ENCODE assay signal across 7 mouse cellular contexts in the genomic region with DNA sequence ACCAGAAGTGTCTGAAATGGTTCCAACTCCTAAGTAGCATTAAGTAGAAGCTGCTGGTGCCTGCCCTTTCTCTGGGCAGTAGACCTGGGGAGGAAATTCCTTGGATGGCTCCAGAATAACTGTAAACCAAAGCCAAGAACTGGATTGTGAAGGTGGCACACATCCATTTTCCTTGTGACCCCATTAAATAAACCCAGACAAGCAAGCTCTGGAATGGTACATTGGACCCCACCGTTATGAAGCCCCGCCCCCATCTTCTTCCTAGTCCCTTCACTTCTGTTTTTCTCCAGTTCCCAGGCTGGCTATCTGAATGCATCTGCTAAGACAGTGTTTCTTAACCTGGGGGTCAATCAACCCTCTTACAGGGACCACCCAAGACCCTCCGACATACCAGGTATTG. TPM values are rescaled to one million over a fixed set of nuclear protein-coding genes. Genes with fewer than 3 reads are reported as not detected.
DNase-seq lines count a peak whose midpoint lies in the region; ATAC-seq lines count a peak whose summit lies in the region.

A gene (plus strand): TSS at position 279 of the 400 bp plus-strand sequence.

- no peaks in the 10 kb centered on the region for H3K9me3 ChIP-seq in intestine, embryonic 16.5 days (ENCODE audit: control insufficient read depth, low read length)
- H3K9me3 ChIP-seq in liver, embryonic 12.5 days (replicated peaks) = no peaks in the 10 kb centered on the region
- H3K9me3 ChIP-seq in stomach, embryonic 14.5 days (ENCODE audit: control insufficient read depth, low read depth, low read length) = no peaks in the 10 kb centered on the region

- H3K4me1 ChIP-seq in intestine, embryonic 16.5 days (ENCODE audit: control insufficient read depth, insufficient read depth, low read length) = peaks cover 7% of the 10 kb centered on the region
- H3K4me1 ChIP-seq in liver, embryonic 12.5 days = peaks cover 20% of the 10 kb centered on the region
- H3K4me1 ChIP-seq in stomach, embryonic 14.5 days (ENCODE audit: control insufficient read depth, insufficient read depth, low read length) = peaks cover 9% of the 10 kb centered on the region; the same call in 1 of the 2 replicates

- no peak within 1 kb of the TSS for H3K4me2 ChIP-seq in intestine, embryonic 16.5 days (ENCODE audit: low read depth, low read length)
- H3K4me2 ChIP-seq in liver, embryonic 12.5 days = no peak within 1 kb of the TSS
- H3K4me2 ChIP-seq in stomach, embryonic 14.5 days (replicated peaks; ENCODE audit: low read depth, low read length) = no peak within 1 kb of the TSS

- WGBS in intestine, embryonic 16.5 days = 77% methylated on average over 3 of the region's 3 CpGs
- 59% methylated on average over 3 of the region's 3 CpGs for WGBS in liver, embryonic 12.5 days (ENCODE audit: insufficient replicate concordance)
- WGBS in stomach, embryonic 14.5 days = 83% methylated on average over 3 of the region's 3 CpGs

- H3K36me3 ChIP-seq in intestine, embryonic 16.5 days (ENCODE audit: control insufficient read depth, insufficient read depth, low read length) = no peaks in the 10 kb centered on the region
- no peaks in the 10 kb centered on the region for H3K36me3 ChIP-seq in liver, embryonic 12.5 days
- no peaks in the 10 kb centered on the region for H3K36me3 ChIP-seq in stomach, embryonic 14.5 days (ENCODE audit: control insufficient read depth, insufficient read depth, low read length)

- ATAC-seq in intestine, embryonic 16.5 days = no peak
- ATAC-seq in liver, embryonic 12.5 days = no peak
- no peak for ATAC-seq in stomach, embryonic 14.5 days (ENCODE audit: insufficient number of reproducible peaks, insufficient read depth, low FRiP score, low read depth)

- no peak within 1 kb of the TSS for H3K27ac ChIP-seq in intestine, embryonic 16.5 days (ENCODE audit: low read length)
- H3K27ac ChIP-seq in liver, embryonic 12.5 days = no peak within 1 kb of the TSS
- no peak within 1 kb of the TSS for H3K27ac ChIP-seq in stomach, embryonic 14.5 days (ENCODE audit: low read length)

- no peaks in the 10 kb centered on the region for H3K27me3 ChIP-seq in intestine, embryonic 16.5 days (replicated peaks; ENCODE audit: control insufficient read depth, insufficient read depth, low read length)
- H3K27me3 ChIP-seq in liver, embryonic 12.5 days (replicated peaks) = peaks cover 6% of the 10 kb centered on the region; the same call in 1 of the 2 replicates
- H3K27me3 ChIP-seq in stomach, embryonic 14.5 days (ENCODE audit: control insufficient read depth, insufficient read depth, low read length) = no peaks in the 10 kb centered on the region

- no peak within 1 kb of the TSS for H3K4me3 ChIP-seq in intestine, embryonic 16.5 days (ENCODE audit: low read length)
- H3K4me3 ChIP-seq in liver, embryonic 12.5 days = no peak within 1 kb of the TSS
- H3K4me3 ChIP-seq in stomach, embryonic 14.5 days (ENCODE audit: low read depth, low read length) = no peak within 1 kb of the TSS

- H3K9ac ChIP-seq in intestine, embryonic 16.5 days (ENCODE audit: low read depth, low read length) = no peak within 1 kb of the TSS
- no peak within 1 kb of the TSS for H3K9ac ChIP-seq in liver, embryonic 12.5 days
- no peak within 1 kb of the TSS for H3K9ac ChIP-seq in stomach, embryonic 14.5 days (replicated peaks; ENCODE audit: low read depth, low read length)

- DNase-seq in Muller cell, postnatal 12 days (ENCODE audit: inconsistent ontology term) = peak; percentile 68
- DNase-seq in adrenal gland, postnatal 36 days = no peak
- DNase-seq in gastrocnemius, postnatal 25 days = no peak
- DNase-seq in embryo, embryonic 9.5 days (ENCODE audit: extremely low spot score) = no peak

RNA-seq across cellular contexts. Expression of the gene that starts here (rescaled TPM):
- total RNA-seq in adrenal gland, postnatal 36 days (2021) = 10 to 100 TPM; 40.7 to 56.0 TPM
- total RNA-seq in gastrocnemius, postnatal 25 days (2021) = 10 to 100 TPM; 17.2 to 19.1 TPM
- polyA plus RNA-seq in intestine, embryonic 16.5 days (2015; fragmentation: Nextera tagmentation; extraction: Ambion mirVana) = 48.4 and 53.3 TPM in 2 replicates
- polyA plus RNA-seq in liver, embryonic 12.5 days (2016; fragmentation: Nextera tagmentation; extraction: Ambion mirVana) = 29.6 and 31.1 TPM in 2 replicates
- 30.1 and 32.5 TPM in 2 replicates for polyA plus RNA-seq in stomach, embryonic 14.5 days (2014; fragmentation: Nextera tagmentation; extraction: Ambion mirVana)
